Mouse (Mus musculus) MEL (cell line): ENCODE results near the gene Tmc8.

Source experiments
- CHD2 ChIP-seq: IDR thresholded peaks from 2 replicates; pipeline ENCODE4 v1.6.1; 2011; ENCODE audit warnings: low read length, improper control_type of control experiment
- CTCF ChIP-seq, 3 experiments: IDR thresholded peaks in 2 of 3; conservative IDR thresholded peaks in 1 of 3; 2 replicates each; pipeline ENCODE4 v1.5.1; 2011 to 2012; ENCODE audit warnings: low read length in 3 of 3, low read depth in 2 of 3, mild to moderate bottlenecking in 2 of 3, improper control_type of control experiment in 1 of 3, inconsistent platforms in 1 of 3, mixed read lengths in 1 of 3, moderate library complexity in 1 of 3; ENCODE audit not compliant: control insufficient read depth in 1 of 3, insufficient read depth in 1 of 3, poor library complexity in 1 of 3, severe bottlenecking in 1 of 3
- ELF1 ChIP-seq: IDR thresholded peaks from 2 replicates; pipeline ENCODE4 v1.6.1; 2014; ENCODE audit warnings: low read depth, mild to moderate bottlenecking, inconsistent platforms, low read length, improper control_type of control experiment, moderate library complexity
- GATA1 ChIP-seq: IDR thresholded peaks from 2 replicates; pipeline ENCODE4 v1.6.1; 2011; ENCODE audit warnings: low read depth, low read length, improper control_type of control experiment
- JUND ChIP-seq: IDR thresholded peaks from 2 replicates; pipeline ENCODE4 v1.6.1; 2011; ENCODE audit warnings: low read depth, mild to moderate bottlenecking, improper control_type of control experiment, low read length
- KAT2A ChIP-seq: conservative IDR thresholded peaks from 2 replicates; pipeline ENCODE4 v1.6.1; 2012; ENCODE audit warnings: low read depth, low read length, improper control_type of control experiment, inconsistent platforms
- MAZ ChIP-seq: IDR thresholded peaks from 2 replicates; pipeline ENCODE4 v1.6.1; 2012; ENCODE audit warnings: low read depth, mild to moderate bottlenecking, inconsistent platforms, low read length, improper control_type of control experiment
- RCOR1 ChIP-seq: IDR thresholded peaks from 2 replicates; pipeline ENCODE4 v1.6.1; 2012; ENCODE audit warnings: low read depth, mild to moderate bottlenecking, inconsistent platforms, low read length, improper control_type of control experiment
- TCF12 ChIP-seq: IDR thresholded peaks from 2 replicates; pipeline ENCODE4 v1.6.1; 2014; ENCODE audit warnings: low read depth, mild to moderate bottlenecking, inconsistent platforms, low read length, improper control_type of control experiment, moderate library complexity
- USF1 ChIP-seq: IDR thresholded peaks from 2 replicates; pipeline ENCODE4 v1.6.1; 2014; ENCODE audit warnings: low read depth, mild to moderate bottlenecking, inconsistent platforms, low read length, improper control_type of control experiment, moderate library complexity
- ZMIZ1 ChIP-seq: IDR thresholded peaks from 2 replicates; pipeline ENCODE4 v1.6.1; 2012; ENCODE audit warnings: low read depth, mild to moderate bottlenecking, inconsistent platforms, low read length, improper control_type of control experiment, moderate library complexity
- ZNF384 ChIP-seq: IDR thresholded peaks from 2 replicates; pipeline ENCODE4 v1.6.1; 2012; ENCODE audit warnings: low read depth, mild to moderate bottlenecking, inconsistent platforms, low read length, improper control_type of control experiment

DNA sequence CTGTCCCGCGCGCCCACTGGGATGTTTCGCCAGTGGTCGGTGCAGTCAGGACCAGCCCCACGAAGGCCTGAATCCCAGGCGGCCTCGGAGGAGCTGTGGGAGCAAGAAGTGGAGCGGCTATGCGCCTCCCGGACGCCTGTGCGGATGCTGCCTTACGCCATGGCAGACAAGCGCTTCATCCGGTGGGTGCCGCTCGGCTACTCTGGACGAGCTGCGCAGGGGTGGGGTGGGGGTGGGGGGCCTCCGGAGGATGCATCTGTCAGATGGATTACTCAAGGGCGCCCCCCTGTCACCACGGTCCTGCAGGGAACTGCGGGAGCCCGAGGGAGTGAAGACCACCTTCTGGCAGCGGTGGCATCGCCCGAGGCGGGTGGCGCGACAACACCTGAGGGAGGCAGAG lies 1.2 kb downstream of the Tmc8 start:
- no peak for TF ChIP-seq RCOR1
- no peak for TF ChIP-seq ELF1
- TF ChIP-seq CHD2 = no peak
- TF ChIP-seq CTCF (IDR thresholded peaks at IDR 0.05 in 2 of 3, conservative IDR thresholded peaks at IDR 0.05 in 1 of 3; ENCODE audit: control insufficient read depth in 1 of 3, insufficient read depth in 1 of 3, low read depth in 2 of 3, low read length in 3 of 3, poor library complexity in 1 of 3, severe bottlenecking in 1 of 3) = peak in 2 of 3 experiments; percentile 62 to 83; a peak in 5 of 6 replicates
- TF ChIP-seq ZMIZ1 = no peak
- TF ChIP-seq ZNF384 = no peak
- no peak for TF ChIP-seq USF1
- TF ChIP-seq JUND = no peak
- TF ChIP-seq TCF12 = no peak
- TF ChIP-seq GATA1 = no peak
- TF ChIP-seq MAZ = no peak
- no peak for TF ChIP-seq KAT2A
